Mouse (Mus musculus) midbrain, embryonic 13.5 days (tissue): ENCODE measurements around the gene Prr5l. TPM values are rescaled to one million over a fixed set of nuclear protein-coding genes. Genes with fewer than 3 reads are reported as not detected.

ENCODE experiments used
- ATAC-seq: fragments of 200-750 bp; cut with Nextera tagmentation; 2 replicates; pipeline ENCODE4 v1.8.0; 2017; ENCODE audit warnings: mild to moderate bottlenecking, moderate TSS enrichment, moderate library complexity
- H3K27ac ChIP-seq: fragments of 300-500 bp; sonication (generic); 2 replicates; pipeline ENCODE4 v1.5.1; 2015; ENCODE audit warnings: inconsistent platforms, mild to moderate bottlenecking, moderate library complexity
- H3K27me3 ChIP-seq: fragments of 300-500 bp; sonication (generic); 2 replicates; pipeline ENCODE4 v1.6.1; 2015; ENCODE audit warnings: mild to moderate bottlenecking, inconsistent platforms
- H3K36me3 ChIP-seq: fragments of 300-500 bp; sonication (generic); 2 replicates; pipeline ENCODE4 v1.6.1; 2015; ENCODE audit warnings: mild to moderate bottlenecking, inconsistent platforms
- H3K4me1 ChIP-seq: fragments of 300-500 bp; sonication (generic); replicated peaks from 2 replicates; pipeline ENCODE4 v1.6.1; 2015; ENCODE audit warnings: inconsistent platforms
- H3K4me2 ChIP-seq: fragments of 300-500 bp; sonication (generic); replicated peaks from 2 replicates; pipeline ENCODE4 v1.6.1; 2015; ENCODE audit warnings: moderate library complexity, mild to moderate bottlenecking, inconsistent platforms
- H3K4me3 ChIP-seq: fragments of 300-500 bp; sonication (generic); replicated peaks from 2 replicates; pipeline ENCODE4 v1.5.1; 2015; ENCODE audit warnings: mild to moderate bottlenecking, inconsistent platforms
- H3K9ac ChIP-seq: fragments of 300-500 bp; sonication (generic); replicated peaks from 2 replicates; pipeline ENCODE4 v1.6.1; 2015; ENCODE audit warnings: mild to moderate bottlenecking, inconsistent platforms
- H3K9me3 ChIP-seq: fragments of 300-500 bp; sonication (generic); 2 replicates; pipeline ENCODE4 v1.6.1; 2016; ENCODE audit warnings: mild to moderate bottlenecking, inconsistent platforms
- WGBS: fragments of 180-500 bp; shearing (Covaris S2); methylation state at CpG from one replicate; pipeline ENCODE4 v1.1.7; 2015; 5-methylcytosine and 5-hydroxymethylcytosine counted together
- polyA plus RNA-seq: library from polyadenylated mRNA; unstranded; fragments of >200 nt; fragmentation: Nextera tagmentation; extraction: Ambion mirVana; gene quantifications from 2 replicates; pipeline ENCODE4 v1.2.1, GENCODE M21; 2015

Gene Prr5l
- polyA plus RNA-seq, 1 experiment from 2014 or later = 9.3 TPM

DNA sequence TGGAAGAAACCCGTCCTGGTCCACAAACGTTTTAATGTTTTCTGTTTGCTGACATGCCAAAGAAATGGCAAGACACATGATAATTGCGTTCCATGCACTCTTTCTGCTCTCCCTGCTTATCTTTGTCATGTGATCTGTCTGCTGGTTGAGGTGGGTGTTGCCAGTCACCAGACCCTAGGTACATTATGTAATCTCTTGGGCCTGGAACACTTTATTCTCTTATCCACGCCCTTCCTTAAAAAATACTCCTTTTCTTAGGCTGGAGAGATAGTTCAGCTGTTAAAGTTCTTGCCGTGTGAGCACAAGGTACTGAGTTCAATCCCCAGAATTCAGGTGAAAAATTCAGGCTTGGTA is 68.6 kb downstream of the Prr5l start:
- 85% methylated on average over 5 of the region's 5 CpGs for WGBS
- no peak for ATAC-seq
- H3K4me3 ChIP-seq = no peak overlapping the region

DNA sequence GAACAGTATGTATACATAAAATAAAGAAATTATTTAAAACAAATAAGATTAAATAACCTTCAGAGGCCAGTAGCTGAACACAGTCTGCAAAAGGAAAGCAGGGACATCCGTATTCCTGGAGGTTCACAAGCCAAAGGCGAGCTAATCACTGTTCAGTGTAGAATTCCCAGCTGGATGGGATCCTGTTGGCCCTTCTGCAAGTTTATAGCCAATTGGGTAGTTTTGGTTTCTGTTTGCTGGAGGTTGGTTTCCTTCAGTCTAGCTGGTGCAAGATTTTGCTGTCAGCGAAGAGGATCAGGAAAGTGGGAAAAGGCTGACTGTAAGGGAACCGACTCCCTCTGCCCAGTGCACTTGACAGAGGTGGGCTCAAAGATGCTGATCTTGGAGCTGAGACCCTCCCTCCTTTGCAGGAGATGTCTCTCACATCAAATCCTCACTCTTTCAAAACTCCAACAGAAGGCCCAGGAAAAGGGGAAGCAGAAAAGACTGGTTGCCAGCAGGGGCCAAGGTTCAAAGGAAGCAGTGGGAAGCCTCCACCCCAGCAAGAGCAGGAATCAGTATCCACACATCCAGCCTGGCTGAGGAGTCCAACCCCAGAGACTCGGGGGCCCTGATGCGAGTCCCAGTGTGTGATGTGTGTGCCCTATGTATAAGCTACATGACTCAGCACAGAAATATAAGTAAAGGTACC is 69.1 kb downstream of the Prr5l start:
- Histone ChIP-seq H3K27ac (no peak overlapping the region), H3K4me3 (no peak overlapping the region), H3K9ac (no peak overlapping the region), H3K36me3 (no peaks in the 10 kb centered on the region), H3K4me2 (no peak overlapping the region), H3K4me1 (no peaks in the 10 kb centered on the region), H3K9me3 (no peaks in the 10 kb centered on the region), H3K27me3 (no peaks in the 10 kb centered on the region)
- ATAC-seq = no peak
- WGBS = 68% methylated on average over 6 of the region's 6 CpGs

More for the DNA sequence above, 68.6 kb downstream of the Prr5l start:
- Histone ChIP-seq H3K4me1 (no peaks in the 10 kb centered on the region), H3K36me3 (no peaks in the 10 kb centered on the region), H3K9me3 (no peaks in the 10 kb centered on the region), H3K9ac (no peak overlapping the region), H3K27me3 (no peaks in the 10 kb centered on the region), H3K27ac (no peak overlapping the region), H3K4me2 (no peak overlapping the region)

- Histone ChIP-seq H3K27ac (no peak overlapping the region), H3K9ac (no peak overlapping the region), H3K36me3 (no peaks in the 10 kb centered on the region), H3K27me3 (no peaks in the 10 kb centered on the region), H3K4me3 (no peak overlapping the region), H3K4me2 (no peak overlapping the region), H3K4me1 (no peaks in the 10 kb centered on the region), H3K9me3 (no peaks in the 10 kb centered on the region)
- no peak for ATAC-seq
- 80% methylated on average over 3 of the region's 3 CpGs for WGBS
These were observed 70.9 kb downstream of the Prr5l start for GRCm38 (mm10) chr2:101811925-101812324.

GRCm38 (mm10) chr2:101810774-101811173 is 72.1 kb downstream of the Prr5l start:
- Histone ChIP-seq H3K27ac (no peak overlapping the region), H3K4me2 (no peak overlapping the region), H3K9ac (no peak overlapping the region), H3K27me3 (no peaks in the 10 kb centered on the region), H3K4me1 (no peaks in the 10 kb centered on the region), H3K4me3 (no peak overlapping the region), H3K9me3 (no peaks in the 10 kb centered on the region), H3K36me3 (no peaks in the 10 kb centered on the region)
- 74% methylated on average over 8 of the region's 8 CpGs for WGBS
- ATAC-seq = no peak

DNA sequence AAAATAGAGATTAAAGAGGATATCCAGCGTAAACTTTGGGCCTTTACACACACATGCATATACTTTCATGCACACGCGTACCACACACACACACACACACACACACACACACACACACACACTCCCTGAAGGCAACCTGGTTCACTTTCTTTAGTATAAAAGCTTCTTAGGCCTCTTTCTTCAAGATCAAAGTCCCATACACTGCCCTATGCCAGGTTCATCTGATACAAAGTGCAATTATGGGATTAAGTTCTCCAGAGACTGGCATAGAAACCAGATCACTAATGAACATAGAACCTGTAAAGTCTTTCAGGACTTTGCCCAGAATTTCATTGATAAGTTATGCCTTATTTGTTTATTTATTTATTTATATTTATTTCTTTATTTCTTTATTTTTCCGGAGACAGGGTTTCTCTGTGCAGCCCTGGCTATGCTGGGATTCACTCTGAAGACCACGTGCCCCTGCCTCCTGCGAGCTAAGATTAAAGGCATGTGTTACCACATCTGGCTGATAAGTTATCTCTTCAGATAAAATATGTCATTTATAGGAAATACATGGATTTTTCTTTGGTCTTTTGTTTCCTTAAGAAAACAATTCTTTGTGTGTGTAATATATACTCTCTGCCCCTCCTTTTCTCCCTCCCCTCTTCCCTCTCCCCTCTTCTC is 73.1 kb downstream of the Prr5l start:
- no peak overlapping the region for H3K27ac ChIP-seq
- no peak for ATAC-seq
- WGBS = 93% methylated on average over 6 of the region's 6 CpGs

DNA sequence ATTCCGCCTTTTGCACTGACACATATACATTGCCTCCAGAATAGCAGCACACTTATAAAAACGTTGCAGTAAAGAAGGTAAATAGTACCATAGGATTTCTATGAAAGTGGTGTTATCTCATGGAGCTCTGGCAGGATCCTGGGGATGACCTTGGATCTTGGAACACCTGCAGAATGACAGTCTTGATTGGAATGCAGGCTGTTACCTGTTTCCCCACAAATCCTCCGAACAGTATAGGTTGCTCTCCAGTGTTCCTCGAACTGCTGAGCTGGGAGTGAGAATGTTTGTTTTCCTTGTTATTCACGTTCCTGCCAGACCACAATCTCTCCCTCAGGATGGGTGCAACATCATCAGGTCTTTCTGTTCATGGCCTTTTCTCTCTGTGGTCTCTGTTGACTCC is 75.1 kb downstream of the Prr5l start:
- Histone ChIP-seq H3K4me1 (no peaks in the 10 kb centered on the region), H3K27ac (no peak overlapping the region), H3K4me2 (no peak overlapping the region), H3K27me3 (no peaks in the 10 kb centered on the region), H3K9ac (no peak overlapping the region), H3K9me3 (0 out of 2 replicates have a peak, but pooled peaks cover 4% of the 10 kb centered on the region), H3K4me3 (no peak overlapping the region), H3K36me3 (no peaks in the 10 kb centered on the region)
- 79% methylated on average over 5 of the region's 5 CpGs for WGBS
- no peak for ATAC-seq

More for the DNA sequence above, 73.1 kb downstream of the Prr5l start:
- Histone ChIP-seq H3K4me1 (no peaks in the 10 kb centered on the region), H3K36me3 (no peaks in the 10 kb centered on the region), H3K4me2 (no peak overlapping the region), H3K9me3 (no peaks in the 10 kb centered on the region), H3K27me3 (no peaks in the 10 kb centered on the region), H3K4me3 (no peak overlapping the region), H3K9ac (no peak overlapping the region)

DNA sequence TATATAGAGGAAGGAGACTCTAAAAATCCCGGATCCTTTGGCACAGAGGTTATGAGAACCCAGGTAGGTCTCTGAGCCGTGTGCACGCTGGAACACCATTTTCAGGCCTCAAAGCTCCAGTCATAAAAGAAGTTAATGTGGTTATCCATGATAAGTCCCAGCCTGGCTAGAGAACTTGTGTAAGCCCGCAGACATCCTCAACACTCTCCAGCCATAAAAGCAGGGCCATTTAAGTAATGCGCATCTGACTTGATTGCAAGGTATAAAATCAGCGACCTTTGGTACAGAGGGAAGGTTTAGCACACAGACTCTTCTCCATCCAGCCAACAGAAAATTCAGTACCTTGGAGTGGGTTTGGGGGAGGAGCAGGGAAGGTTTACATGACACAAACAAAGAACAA is 80.6 kb downstream of the Prr5l start:
- Histone ChIP-seq H3K27me3 (peaks cover 20% of the 10 kb centered on the region), H3K4me2 (no peak overlapping the region), H3K9me3 (0 out of 2 replicates have a peak, but pooled peaks cover 5% of the 10 kb centered on the region), H3K36me3 (no peaks in the 10 kb centered on the region), H3K9ac (no peak overlapping the region), H3K27ac (no peak overlapping the region), H3K4me3 (no peak overlapping the region), H3K4me1 (peaks cover 8% of the 10 kb centered on the region)
- 95% methylated on average over 6 of the region's 6 CpGs for WGBS
- no peak for ATAC-seq

GRCm38 (mm10) chr2:101797901-101798250 is 85.0 kb downstream of the Prr5l start:
- no peak for ATAC-seq

DNA sequence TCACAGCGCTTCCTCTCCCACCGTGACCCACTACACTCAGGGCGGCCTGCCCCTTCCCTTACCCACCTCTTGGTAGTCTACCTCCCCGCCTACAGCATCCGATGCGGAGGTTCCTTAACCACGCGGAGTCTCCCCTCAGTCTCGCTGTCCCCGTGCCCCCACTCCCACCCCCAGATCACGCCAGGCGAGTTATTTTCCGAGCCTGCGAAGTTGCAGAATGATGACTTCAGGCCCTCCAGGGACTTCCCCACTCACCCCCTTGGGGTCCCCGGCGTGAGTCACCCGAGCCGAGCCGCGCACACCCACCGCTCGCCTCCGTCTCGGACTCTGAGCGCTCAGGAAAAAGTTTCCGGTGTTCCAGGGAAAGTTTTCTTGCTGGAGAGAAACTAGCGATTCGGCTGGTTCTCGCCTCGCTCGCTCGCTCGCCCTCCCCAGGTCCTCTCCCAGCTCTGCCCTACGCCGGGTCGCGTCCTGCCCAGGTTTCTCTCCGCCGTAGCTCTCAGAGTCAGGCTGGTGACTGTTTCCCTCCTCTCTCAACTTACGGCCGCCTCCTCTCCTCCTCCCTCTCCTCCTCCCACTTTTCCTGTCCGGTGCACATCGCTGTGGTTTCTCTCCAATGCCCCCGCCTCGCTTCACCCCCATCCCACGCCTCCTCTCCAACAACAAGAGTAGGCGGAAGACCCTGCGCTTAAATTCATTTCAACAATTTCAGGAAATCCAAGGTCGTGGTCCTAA is 85.5 kb downstream of the Prr5l start:
- under 1% methylated on average over 49 of the region's 49 CpGs for WGBS
- Histone ChIP-seq H3K36me3 (no peaks in the 10 kb centered on the region), H3K9ac (peak overlapping the region; percentile 62), H3K4me1 (peaks cover 33% of the 10 kb centered on the region), H3K4me3 (peak overlapping the region; percentile 54), H3K27me3 (peaks cover 39% of the 10 kb centered on the region), H3K4me2 (peak overlapping the region; percentile 91), H3K27ac (peak overlapping the region; percentile 39; the same call in 1 of the 2 replicates), H3K9me3 (no peaks in the 10 kb centered on the region)
- peak; percentile 66 for ATAC-seq

More at GRCm38 (mm10) chr2:101797901-101798250, 85.0 kb downstream of the Prr5l start:
- Histone ChIP-seq H3K4me3 (peak overlapping the region; percentile 54), H3K9me3 (0 out of 2 replicates have a peak, but pooled peaks cover 2% of the 10 kb centered on the region), H3K4me1 (peaks cover 28% of the 10 kb centered on the region), H3K9ac (peak overlapping the region; percentile 62), H3K36me3 (no peaks in the 10 kb centered on the region), H3K4me2 (peak overlapping the region; percentile 91), H3K27me3 (peaks cover 39% of the 10 kb centered on the region), H3K27ac (peak overlapping the region; percentile 39; the same call in 1 of the 2 replicates)
- 1% methylated on average over 19 of the region's 19 CpGs for WGBS

- H3K4me1 ChIP-seq = peaks cover 36% of the 10 kb centered on the region
- WGBS = 2% methylated on average over 55 of the region's 55 CpGs
These were observed 86.3 kb downstream of the Prr5l start for GRCm38 (mm10) chr2:101796287-101797115.

GRCm38 (mm10) chr2:101792130-101792529 is 90.7 kb downstream of the Prr5l start:
- no peaks in the 10 kb centered on the region for H3K36me3 ChIP-seq
- H3K4me1 ChIP-seq = peaks cover 27% of the 10 kb centered on the region
- no peak overlapping the region for H3K4me2 ChIP-seq
- peak overlapping the region; percentile 40; the same call in 1 of the 2 replicates for H3K27ac ChIP-seq
- peaks cover 18% of the 10 kb centered on the region for H3K27me3 ChIP-seq
- H3K4me3 ChIP-seq = no peak overlapping the region
- ATAC-seq = no peak
- 55% methylated on average over 4 of the region's 4 CpGs for WGBS
- H3K9me3 ChIP-seq = no peaks in the 10 kb centered on the region
- H3K9ac ChIP-seq = no peak overlapping the region

More at GRCm38 (mm10) chr2:101796287-101797115, 86.3 kb downstream of the Prr5l start:
- H3K27me3 ChIP-seq = peaks cover 39% of the 10 kb centered on the region
- H3K4me2 ChIP-seq = peak overlapping the region; percentile 91
- no peaks in the 10 kb centered on the region for H3K9me3 ChIP-seq
- no peaks in the 10 kb centered on the region for H3K36me3 ChIP-seq
- H3K9ac ChIP-seq = peak overlapping the region; percentile 62
- H3K27ac ChIP-seq = 0 out of 2 replicates have a peak overlapping the region, but pooled peaks have one; percentile 39
- peak overlapping the region; percentile 54 for H3K4me3 ChIP-seq
- peak; percentile 79 for ATAC-seq
